Mouse (Mus musculus) limb, embryonic 14.5 days (tissue): ENCODE measurements around the gene Sept8. TPM values are rescaled to one million over a fixed set of nuclear protein-coding genes. Genes with fewer than 3 reads are reported as not detected.

Experiments
- ATAC-seq: fragments of 200-750 bp; cut with Nextera tagmentation; 2 replicates; pipeline ENCODE4 v1.8.0; 2017; ENCODE audit warnings: low read depth, moderate number of reproducible peaks, moderate TSS enrichment; ENCODE audit not compliant: low FRiP score
- DNase-seq: peaks from one replicate; pipeline ENCODE4 v3.0.0-alpha.2; 2015; ENCODE audit warnings: low spot score
- H3K27ac ChIP-seq: fragments of 300-500 bp; sonication (generic); replicated peaks from 2 replicates; pipeline ENCODE4 v1.5.1; 2014; ENCODE audit warnings: low read depth, mild to moderate bottlenecking, low read length, moderate library complexity, mixed read lengths
- H3K27me3 ChIP-seq: fragments of 300-500 bp; sonication (generic); 2 replicates; pipeline ENCODE4 v1.6.1; 2014; ENCODE audit warnings: low read length, mixed read lengths; ENCODE audit not compliant: control insufficient read depth, insufficient read depth
- H3K36me3 ChIP-seq: fragments of 300-500 bp; sonication (generic); 2 replicates; pipeline ENCODE4 v1.6.1; 2014; ENCODE audit warnings: mild to moderate bottlenecking, low read length, moderate library complexity, mixed read lengths; ENCODE audit not compliant: control insufficient read depth, insufficient read depth
- H3K4me1 ChIP-seq: fragments of 300-500 bp; sonication (generic); 2 replicates; pipeline ENCODE4 v1.6.1; 2014; ENCODE audit warnings: antibody characterized with exemption, low read length, mixed read lengths; ENCODE audit not compliant: control insufficient read depth, insufficient read depth
- H3K4me2 ChIP-seq: fragments of 300-500 bp; sonication (generic); replicated peaks from 2 replicates; pipeline ENCODE4 v1.6.1; 2014; ENCODE audit warnings: low read depth, mild to moderate bottlenecking, low read length, moderate library complexity; ENCODE audit not compliant: severe bottlenecking
- H3K4me3 ChIP-seq: fragments of 300-500 bp; sonication (generic); replicated peaks from 2 replicates; pipeline ENCODE4 v1.5.1; 2014; ENCODE audit warnings: low read length
- H3K9ac ChIP-seq: fragments of 300-500 bp; sonication (generic); 2 replicates; pipeline ENCODE4 v1.6.1; 2014; ENCODE audit warnings: mild to moderate bottlenecking, low read depth, low read length, moderate library complexity; ENCODE audit not compliant: severe bottlenecking
- H3K9me3 ChIP-seq: fragments of 300-500 bp; sonication (generic); 2 replicates; pipeline ENCODE4 v1.6.1; 2016; ENCODE audit warnings: low read length; ENCODE audit not compliant: control insufficient read depth
- POLR2A ChIP-seq: fragments of 200-500 bp; IDR thresholded peaks from 2 replicates; pipeline ENCODE4 v1.8.0; 2012; ENCODE audit warnings: inconsistent platforms, mild to moderate bottlenecking, moderate library complexity, borderline replicate concordance; ENCODE audit not compliant: insufficient read depth, insufficient read length; ENCODE audit errors: extremely low read depth
- WGBS: fragments of 180-500 bp; shearing (Covaris S2); extraction: QIAGEN DNeasy Blood & Tissue Kit; methylation state at CpG from one replicate; pipeline ENCODE4 v1.1.7; 2014; 5-methylcytosine and 5-hydroxymethylcytosine counted together
- polyA plus RNA-seq, 2 experiments: library from polyadenylated mRNA; depleted of rRNA in 1 of 2; stranded (reverse) in 1 of 2; unstranded in 1 of 2; fragments of >200 nt; fragmentation: Nextera tagmentation in 1 of 2; extraction: Ambion mirVana in 1 of 2; gene quantifications; 2 replicates each; pipeline versions ENCODE4 v1.2.1 to v1.2.3; 2012 to 2014

The Sept8 gene
- polyA plus RNA-seq, 2 experiments = 50.4 to 104 TPM

DNA sequence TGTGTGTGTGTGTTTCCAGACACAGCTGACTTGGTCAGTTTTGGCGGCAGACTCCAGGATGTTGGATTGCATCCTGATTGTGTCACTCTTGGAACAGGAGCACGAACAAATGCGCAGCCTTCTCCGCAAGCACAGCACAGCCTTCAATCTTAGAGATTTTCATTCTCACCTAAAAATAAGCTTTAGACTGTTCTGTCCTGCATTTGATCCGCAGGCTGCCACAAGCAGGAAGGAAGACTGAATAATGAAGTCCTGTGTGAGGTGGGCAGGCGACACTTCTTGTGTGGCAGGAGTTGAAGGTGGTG, 10.1 kb downstream of the Sept8 start:
- Histone ChIP-seq H3K4me3 (no peak overlapping the region), H3K4me1 (peaks cover 29% of the 10 kb centered on the region), H3K9ac (0 out of 2 replicates have a peak overlapping the region, but pooled peaks have one; percentile 7), H3K27me3 (no peaks in the 10 kb centered on the region), H3K4me2 (no peak overlapping the region), H3K36me3 (peaks cover 17% of the 10 kb centered on the region), H3K9me3 (no peaks in the 10 kb centered on the region), H3K27ac (no peak overlapping the region)
- ATAC-seq (0 out of 2 replicates have a peak, but pooled peaks have one; percentile 39), DNase-seq (peak; percentile 42)
- 53% methylated on average over 6 of the region's 6 CpGs for whole genome bisulfite sequencing
- TF ChIP-seq POLR2A = no peak

DNA sequence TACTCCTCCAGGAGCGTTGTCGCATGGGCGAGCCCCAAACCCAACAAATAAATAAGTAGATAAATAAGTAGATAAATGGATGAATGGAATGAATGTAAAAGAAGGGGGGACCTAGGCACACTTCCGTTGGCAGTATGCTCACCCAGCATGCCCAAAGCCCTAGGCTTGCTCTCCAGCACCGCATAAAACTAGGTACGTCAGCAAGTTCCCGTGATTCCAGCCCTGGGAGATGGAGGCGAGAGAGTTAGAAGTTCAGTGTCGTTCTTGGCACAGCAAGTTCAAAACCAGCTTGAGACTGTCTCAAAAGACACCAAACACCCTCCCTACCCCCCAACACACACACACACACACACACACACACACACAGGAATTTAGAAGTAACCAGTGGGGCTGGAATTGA, 10.9 kb downstream of the Sept8 start:
- no peak overlapping the region for H3K4me2 ChIP-seq
- H3K4me3 ChIP-seq = no peak overlapping the region
- TF ChIP-seq POLR2A = no peak
- no peak overlapping the region for H3K27ac ChIP-seq
- no peak for ATAC-seq
- H3K27me3 ChIP-seq = no peaks in the 10 kb centered on the region
- WGBS = 82% methylated on average over 9 of the region's 9 CpGs
- peaks cover 25% of the 10 kb centered on the region for H3K36me3 ChIP-seq
- no peak for DNase-seq
- H3K9me3 ChIP-seq = no peaks in the 10 kb centered on the region
- no peak overlapping the region for H3K9ac ChIP-seq
- peaks cover 21% of the 10 kb centered on the region for H3K4me1 ChIP-seq

DNA sequence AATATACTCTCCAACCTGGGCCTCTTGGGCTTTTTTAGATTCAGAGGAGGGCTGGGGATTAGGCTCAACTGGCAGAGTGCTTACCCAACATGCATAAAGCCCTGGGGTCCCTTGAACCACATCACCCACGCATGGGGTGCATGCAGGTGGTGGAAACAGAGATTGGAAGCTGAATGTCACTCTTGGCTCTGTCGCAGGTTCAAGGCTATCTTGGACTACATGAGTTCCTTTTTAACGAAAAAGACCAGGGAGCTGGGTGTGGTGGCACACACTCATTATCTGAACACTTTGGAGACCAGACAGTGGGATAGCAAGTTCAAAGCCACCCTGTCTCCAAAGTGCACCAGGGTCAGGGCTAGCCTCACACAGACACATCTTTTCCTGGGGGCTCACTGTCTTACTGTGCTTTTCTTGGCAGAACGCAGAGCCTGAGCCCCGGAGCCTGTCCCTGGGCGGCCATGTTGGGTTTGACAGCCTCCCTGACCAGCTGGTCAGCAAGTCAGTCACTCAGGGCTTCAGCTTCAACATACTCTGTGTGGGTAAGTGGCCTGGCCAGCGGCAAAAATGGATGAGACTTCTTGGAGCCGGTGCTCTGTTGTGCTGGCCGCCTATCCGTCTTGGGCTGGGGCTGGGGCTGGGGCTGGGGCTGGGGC, 12.6 kb downstream of the Sept8 start:
- H3K9me3 ChIP-seq = no peaks in the 10 kb centered on the region
- no peak for TF ChIP-seq POLR2A
- ATAC-seq = no peak

DNA sequence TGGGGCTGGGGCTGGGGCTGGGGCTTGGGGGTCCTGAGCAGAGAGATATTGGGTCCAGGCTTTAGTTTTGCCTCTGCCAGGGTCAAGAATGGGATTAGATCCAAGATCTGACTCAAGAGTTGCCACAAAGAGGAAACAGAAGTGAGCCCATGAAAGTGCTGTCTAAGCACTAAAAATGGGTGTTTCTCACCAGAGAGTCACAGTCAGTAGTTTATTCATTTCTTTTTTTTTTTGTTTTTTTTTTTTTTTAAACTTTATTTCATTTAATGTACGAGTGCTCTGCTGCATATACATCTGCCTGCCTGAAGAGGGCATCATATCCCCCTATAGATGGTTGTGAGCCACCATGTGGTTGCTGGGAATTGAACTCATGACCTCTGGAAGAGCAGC, 13.2 kb downstream of the Sept8 start:
- H3K36me3 ChIP-seq = peaks cover 47% of the 10 kb centered on the region
- H3K9ac ChIP-seq = no peak overlapping the region
- WGBS = 100% methylated on average over 1 of the region's 1 CpGs
- H3K4me2 ChIP-seq = no peak overlapping the region
- H3K4me3 ChIP-seq = no peak overlapping the region
- peaks cover 15% of the 10 kb centered on the region for H3K4me1 ChIP-seq
- H3K9me3 ChIP-seq = no peaks in the 10 kb centered on the region
- no peak overlapping the region for H3K27ac ChIP-seq
- no peaks in the 10 kb centered on the region for H3K27me3 ChIP-seq
- ATAC-seq (no peak), DNase-seq (no peak)
- no peak for TF ChIP-seq POLR2A

More for the DNA sequence above, 12.6 kb downstream of the Sept8 start:
- no peak overlapping the region for H3K4me3 ChIP-seq
- no peak overlapping the region for H3K9ac ChIP-seq
- H3K4me2 ChIP-seq = no peak overlapping the region
- H3K36me3 ChIP-seq = peaks cover 42% of the 10 kb centered on the region
- no peak for DNase-seq
- WGBS = 95% methylated on average over 10 of the region's 10 CpGs
- H3K27me3 ChIP-seq = no peaks in the 10 kb centered on the region
- peaks cover 15% of the 10 kb centered on the region for H3K4me1 ChIP-seq
- H3K27ac ChIP-seq = no peak overlapping the region

DNA sequence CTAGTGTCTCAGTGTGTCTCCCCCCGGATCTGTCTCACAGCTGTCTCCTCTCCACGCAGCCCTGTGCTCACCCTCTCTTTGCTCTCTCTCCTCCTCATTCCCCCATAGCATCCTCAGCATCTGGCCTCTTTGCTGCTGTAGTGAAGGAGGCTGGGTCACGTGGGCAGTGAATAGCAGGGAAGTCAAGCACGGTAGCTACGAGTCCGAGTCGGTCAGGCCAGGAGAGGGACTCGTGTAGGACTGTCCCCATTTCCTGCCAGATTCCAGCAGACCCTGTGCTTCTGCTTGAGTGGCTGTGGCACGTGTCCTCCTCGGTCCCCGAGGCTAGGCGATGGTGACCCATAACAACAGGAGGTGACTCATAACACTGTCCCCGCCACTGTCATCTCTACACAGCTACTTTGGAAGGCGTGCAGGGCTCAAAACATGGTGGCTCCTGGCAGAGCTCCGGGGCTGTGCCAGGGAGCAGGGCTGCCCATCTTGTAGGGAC, 20.0 kb downstream of the Sept8 start:
- H3K9me3 ChIP-seq = no peaks in the 10 kb centered on the region
- no peaks in the 10 kb centered on the region for H3K4me1 ChIP-seq
- no peak overlapping the region for H3K4me3 ChIP-seq
- peaks cover 73% of the 10 kb centered on the region for H3K36me3 ChIP-seq
- no peak overlapping the region for H3K27ac ChIP-seq
- H3K9ac ChIP-seq = no peak overlapping the region
- H3K4me2 ChIP-seq = no peak overlapping the region
- DNase-seq (no peak), ATAC-seq (no peak)
- 80% methylated on average over 15 of the region's 15 CpGs for WGBS
- H3K27me3 ChIP-seq = no peaks in the 10 kb centered on the region
- TF ChIP-seq POLR2A = no peak
